Mouse (Mus musculus) MEL (cell line): Measurements from ENCODE around the gene Gm13272. TPM values are rescaled to one million over a fixed set of nuclear protein-coding genes. Genes with fewer than 3 reads are reported as not detected.

Source experiments
- DNase-seq: peaks from one replicate; pipeline ENCODE4 v3.0.0; 2011; ENCODE audit warnings: low read depth, low spot score
- H3K27ac ChIP-seq: 2 replicates; pipeline ENCODE4 v1.5.1; 2012; ENCODE audit warnings: low read depth, mild to moderate bottlenecking, control low read depth, low read length, moderate library complexity; ENCODE audit not compliant: control insufficient read depth
- H3K27me3 ChIP-seq, 2 experiments: fragments of 150-350 bp in 1 of 2; sonication (generic) in 1 of 2; 2 replicates each; pipeline ENCODE4 v1.6.1; 2012; ENCODE audit warnings: low read length in 2 of 2, mild to moderate bottlenecking in 2 of 2, improper control_type of control experiment in 1 of 2, moderate library complexity in 1 of 2; ENCODE audit not compliant: insufficient read depth in 2 of 2, control insufficient read depth in 1 of 2
- H3K36me3 ChIP-seq, 2 experiments: 2 replicates each; pipeline ENCODE4 v1.6.1; 2012 to 2014; ENCODE audit warnings: low read length in 2 of 2, improper control_type of control experiment in 1 of 2, inconsistent platforms in 1 of 2, mild to moderate bottlenecking in 1 of 2; ENCODE audit not compliant: insufficient read depth in 2 of 2, control insufficient read depth in 1 of 2
- H3K4me1 ChIP-seq, 2 experiments: fragments of 150-350 bp in 1 of 2; sonication (generic) in 1 of 2; 2 replicates each; pipeline ENCODE4 v1.6.1; 2012; ENCODE audit warnings: low read length in 2 of 2, improper control_type of control experiment in 1 of 2, mild to moderate bottlenecking in 1 of 2; ENCODE audit not compliant: insufficient read depth in 2 of 2, control insufficient read depth in 1 of 2
- H3K4me3 ChIP-seq, 2 experiments: fragments of 150-350 bp in 1 of 2; sonication (generic) in 1 of 2; 2 replicates each; pipeline ENCODE4 v1.5.1; 2012; ENCODE audit warnings: low read depth in 2 of 2, low read length in 2 of 2, mild to moderate bottlenecking in 2 of 2, moderate library complexity in 2 of 2, control low read depth in 1 of 2, improper control_type of control experiment in 1 of 2; ENCODE audit not compliant: control insufficient read depth in 1 of 2, insufficient read depth in 1 of 2
- H3K79me2 ChIP-seq: 2 replicates; pipeline ENCODE4 v1.6.1; 2012; ENCODE audit warnings: mild to moderate bottlenecking, low read length, moderate library complexity; ENCODE audit not compliant: control insufficient read depth, poor library complexity, insufficient read depth
- H3K9ac ChIP-seq: 2 replicates; pipeline ENCODE4 v1.6.1; 2012; ENCODE audit warnings: low read depth, mild to moderate bottlenecking, control low read depth, low read length, moderate library complexity; ENCODE audit not compliant: control insufficient read depth, poor library complexity, severe bottlenecking
- H3K9me3 ChIP-seq: fragments of 150-350 bp; sonication (generic); replicated peaks from 2 replicates; pipeline ENCODE4 v1.6.1; 2012; ENCODE audit warnings: mild to moderate bottlenecking, low read length, improper control_type of control experiment, moderate library complexity; ENCODE audit not compliant: insufficient read depth
- BHLHE40 ChIP-seq: IDR thresholded peaks from 2 replicates; pipeline ENCODE4 v1.6.1; 2012; ENCODE audit warnings: low read depth, mild to moderate bottlenecking, inconsistent platforms, low read length, improper control_type of control experiment, borderline replicate concordance
- CTCF ChIP-seq, 3 experiments: IDR thresholded peaks in 2 of 3; conservative IDR thresholded peaks in 1 of 3; 2 replicates each; pipeline ENCODE4 v1.5.1; 2011 to 2012; ENCODE audit warnings: low read length in 3 of 3, low read depth in 2 of 3, mild to moderate bottlenecking in 2 of 3, improper control_type of control experiment in 1 of 3, inconsistent platforms in 1 of 3, mixed read lengths in 1 of 3, moderate library complexity in 1 of 3; ENCODE audit not compliant: control insufficient read depth in 1 of 3, insufficient read depth in 1 of 3, poor library complexity in 1 of 3, severe bottlenecking in 1 of 3
- E2F4 ChIP-seq: IDR thresholded peaks from 2 replicates; pipeline ENCODE4 v1.6.1; 2011; ENCODE audit warnings: low read depth, low read length, improper control_type of control experiment, borderline replicate concordance
- EP300 ChIP-seq, 2 experiments: IDR thresholded peaks; 2 replicates each; pipeline ENCODE4 v1.6.1; 2011; ENCODE audit warnings: improper control_type of control experiment in 2 of 2, low read length in 2 of 2, low read depth in 1 of 2, mild to moderate bottlenecking in 1 of 2
- ETS1 ChIP-seq: IDR thresholded peaks from 2 replicates; pipeline ENCODE4 v1.6.1; 2012; ENCODE audit warnings: low read depth, mild to moderate bottlenecking, inconsistent platforms, low read length, improper control_type of control experiment, moderate library complexity
- GABPA ChIP-seq: IDR thresholded peaks from 2 replicates; pipeline ENCODE4 v1.6.1; 2012; ENCODE audit warnings: low read depth, mild to moderate bottlenecking, inconsistent platforms, low read length, improper control_type of control experiment, moderate library complexity
- GATA1 ChIP-seq: IDR thresholded peaks from 2 replicates; pipeline ENCODE4 v1.6.1; 2011; ENCODE audit warnings: low read depth, low read length, improper control_type of control experiment
- HCFC1 ChIP-seq: IDR thresholded peaks from 2 replicates; pipeline ENCODE4 v1.6.1; 2012; ENCODE audit warnings: low read depth, mild to moderate bottlenecking, inconsistent platforms, low read length, improper control_type of control experiment, moderate library complexity
- KAT2A ChIP-seq: conservative IDR thresholded peaks from 2 replicates; pipeline ENCODE4 v1.6.1; 2012; ENCODE audit warnings: low read depth, low read length, improper control_type of control experiment, inconsistent platforms
- MEF2A ChIP-seq: IDR thresholded peaks from 2 replicates; pipeline ENCODE4 v1.6.1; 2014; ENCODE audit warnings: low read depth, mild to moderate bottlenecking, inconsistent platforms, low read length, improper control_type of control experiment; ENCODE audit not compliant: poor library complexity, insufficient replicate concordance, severe bottlenecking; ENCODE audit errors: extremely low read depth
- MXI1 ChIP-seq: IDR thresholded peaks from 2 replicates; pipeline ENCODE4 v1.6.1; 2011; ENCODE audit warnings: mild to moderate bottlenecking, low read depth, low read length, improper control_type of control experiment
- MYC ChIP-seq: IDR thresholded peaks from 2 replicates; pipeline ENCODE4 v1.6.1; 2011; ENCODE audit warnings: low read depth, mild to moderate bottlenecking, low read length, improper control_type of control experiment, moderate library complexity
- POLR2AphosphoS2 ChIP-seq: IDR thresholded peaks from 2 replicates; pipeline ENCODE4 v1.6.1; 2011; ENCODE audit warnings: low read length, improper control_type of control experiment
- POLR2AphosphoS5 ChIP-seq: IDR thresholded peaks from 2 replicates; pipeline ENCODE4 v1.6.1; 2012; ENCODE audit warnings: low read depth, borderline replicate concordance, mild to moderate bottlenecking, inconsistent platforms, low read length, moderate library complexity, mixed read lengths
- RCOR1 ChIP-seq: IDR thresholded peaks from 2 replicates; pipeline ENCODE4 v1.6.1; 2012; ENCODE audit warnings: low read depth, mild to moderate bottlenecking, inconsistent platforms, low read length, improper control_type of control experiment
- SMC3 ChIP-seq: IDR thresholded peaks from 2 replicates; pipeline ENCODE4 v1.6.1; 2011; ENCODE audit warnings: low read depth, low read length, improper control_type of control experiment
- TBP ChIP-seq: IDR thresholded peaks from 2 replicates; pipeline ENCODE4 v1.8.0; 2011; ENCODE audit warnings: low read depth, low read length, improper control_type of control experiment
- TCF12 ChIP-seq: IDR thresholded peaks from 2 replicates; pipeline ENCODE4 v1.6.1; 2014; ENCODE audit warnings: low read depth, mild to moderate bottlenecking, inconsistent platforms, low read length, improper control_type of control experiment, moderate library complexity
- USF2 ChIP-seq, 2 experiments: IDR thresholded peaks; 2 replicates each; pipeline ENCODE4 v1.6.1; 2011 to 2012; ENCODE audit warnings: improper control_type of control experiment in 2 of 2, low read length in 2 of 2, borderline replicate concordance in 1 of 2, inconsistent platforms in 1 of 2, low read depth in 1 of 2, mild to moderate bottlenecking in 1 of 2; ENCODE audit not compliant: insufficient read depth in 1 of 2
- ZC3H11A ChIP-seq: IDR thresholded peaks from 2 replicates; pipeline ENCODE4 v1.6.1; 2012; ENCODE audit warnings: low read depth, mild to moderate bottlenecking, inconsistent platforms, low read length, improper control_type of control experiment
- ZMIZ1 ChIP-seq: IDR thresholded peaks from 2 replicates; pipeline ENCODE4 v1.6.1; 2012; ENCODE audit warnings: low read depth, mild to moderate bottlenecking, inconsistent platforms, low read length, improper control_type of control experiment, moderate library complexity
- ZNF384 ChIP-seq: IDR thresholded peaks from 2 replicates; pipeline ENCODE4 v1.6.1; 2012; ENCODE audit warnings: low read depth, mild to moderate bottlenecking, inconsistent platforms, low read length, improper control_type of control experiment
- polyA plus RNA-seq, 2 experiments: library from polyadenylated mRNA; stranded (reverse) in 1 of 2; unstranded in 1 of 2; fragments of >175 nt in 1 of 2; fragments of >200 nt in 1 of 2; gene quantifications; 2 replicates each; pipeline versions ENCODE4 v1.2.1 to v1.2.4; 2012; ENCODE audit warnings: low replicate concordance in 2 of 2, low read depth in 1 of 2; ENCODE audit not compliant: insufficient read length in 2 of 2, insufficient read depth in 1 of 2, missing spikeins in 1 of 2
- total RNA-seq: library from RNA; depleted of rRNA; stranded (reverse); fragments of 300-350 nt; gene quantifications from 2 replicates; pipeline ENCODE4 v1.2.3, GENCODE M21; 2012

The Gm13272 gene
- total and polyA plus RNA-seq, 3 experiments, result not detected

GRCm38 (mm10) chr4:88739036-88739435, 40.6 kb upstream of the Gm13272 start:
- TF ChIP-seq BHLHE40 (no peak), ZC3H11A (no peak), ETS1 (no peak), SMC3 (no peak), ZNF384 (no peak), POLR2AphosphoS5 (no peak), E2F4 (no peak), USF2 (IDR thresholded peaks at IDR 0.05; ENCODE audit: borderline replicate concordance in 1 of 2, insufficient read depth in 1 of 2, low read depth in 1 of 2, low read length in 2 of 2) (no peak), KAT2A (no peak), CTCF (IDR thresholded peaks at IDR 0.05 in 2 of 3, conservative IDR thresholded peaks at IDR 0.05 in 1 of 3; ENCODE audit: control insufficient read depth in 1 of 3, insufficient read depth in 1 of 3, low read depth in 2 of 3, low read length in 3 of 3, poor library complexity in 1 of 3, severe bottlenecking in 1 of 3) (no peak), TCF12 (no peak), MEF2A (no peak), EP300 (IDR thresholded peaks at IDR 0.05; ENCODE audit: low read depth in 1 of 2, low read length in 2 of 2) (no peak), MXI1 (no peak), GATA1 (no peak), ZMIZ1 (no peak), POLR2AphosphoS2 (no peak), GABPA (no peak), HCFC1 (no peak)
- Histone ChIP-seq H3K9ac (no peak overlapping the region), H3K27me3 (peaks cover 9 to 10% of the 10 kb centered on the region in 2 experiments), H3K4me3 (no peak overlapping the region), H3K27ac (no peak overlapping the region), H3K79me2 (no peaks in the 10 kb centered on the region), H3K9me3 (no peaks in the 10 kb centered on the region), H3K4me1 (no peaks in the 10 kb centered on the region), H3K36me3 (no peaks in the 10 kb centered on the region)
- DNase-seq, result no peak

GRCm38 (mm10) chr4:88741426-88741825, 38.2 kb upstream of the Gm13272 start:
- no peaks in the 10 kb centered on the region for H3K36me3 ChIP-seq
- no peak overlapping the region for H3K27ac ChIP-seq
- TF ChIP-seq TCF12, result no peak
- no peak for TF ChIP-seq SMC3
- no peak for TF ChIP-seq MEF2A
- no peak for TF ChIP-seq GABPA
- TF ChIP-seq TBP, result no peak
- TF ChIP-seq CTCF (IDR thresholded peaks at IDR 0.05 in 2 of 3, conservative IDR thresholded peaks at IDR 0.05 in 1 of 3; ENCODE audit: control insufficient read depth in 1 of 3, insufficient read depth in 1 of 3, low read depth in 2 of 3, low read length in 3 of 3, poor library complexity in 1 of 3, severe bottlenecking in 1 of 3), result no peak
- TF ChIP-seq MYC, result no peak
- TF ChIP-seq RCOR1, result no peak
- H3K79me2 ChIP-seq, result no peaks in the 10 kb centered on the region
- DNase-seq, result no peak
- H3K27me3 ChIP-seq, result peaks cover 4 to 8% of the 10 kb centered on the region in 2 experiments; a peak in 3 of 4 replicates
- no peak overlapping the region for H3K9ac ChIP-seq
- no peaks in the 10 kb centered on the region for H3K9me3 ChIP-seq
- no peak overlapping the region for H3K4me3 ChIP-seq
- no peaks in the 10 kb centered on the region for H3K4me1 ChIP-seq
